25 mouse cellular contexts compared by ENCODE assay signal in the genomic region with DNA sequence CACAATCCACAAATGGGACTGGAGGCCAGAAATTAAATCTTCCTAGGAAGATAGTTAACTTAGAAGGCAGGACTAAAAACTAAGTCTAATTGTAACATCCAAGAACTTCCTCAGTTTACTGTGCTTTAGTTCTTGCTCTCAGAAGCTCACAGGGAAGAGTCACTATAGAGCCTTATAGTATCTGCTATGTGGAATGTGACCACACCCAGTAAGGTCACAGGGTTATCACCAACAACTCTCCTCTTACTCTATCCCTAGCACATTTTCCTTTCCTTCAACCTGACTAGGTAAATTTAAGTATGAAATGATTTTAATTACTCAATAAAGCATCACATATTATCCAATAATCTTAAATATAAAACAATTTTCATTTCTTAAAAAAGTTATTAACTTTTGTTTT. TPM values are rescaled to one million over a fixed set of nuclear protein-coding genes. Genes with fewer than 3 reads are reported as not detected.
DNase-seq lines count a peak whose midpoint lies in the region; ATAC-seq lines count a peak whose summit lies in the region.
"Had no signal": no experiment of that assay in that cellular context is flagged by ENCODE, and none has a peak within 500 bp of the region (broad histone marks: within the 10 kb centered on the region; RNA-seq: fewer than 3 reads in every experiment).

No protein-coding gene starts in this region.

- H3K27me3 ChIP-seq in liver, embryonic 12.5 days (replicated peaks), result no peaks in the 10 kb centered on the region
- no peaks in the 10 kb centered on the region for H3K27me3 ChIP-seq in liver, embryonic 13.5 days
- no peaks in the 10 kb centered on the region for H3K27me3 ChIP-seq in hindbrain, embryonic 13.5 days
- H3K27me3 ChIP-seq in hindbrain, embryonic 14.5 days (ENCODE audit: control insufficient read depth, insufficient read depth, low read length), result no peaks in the 10 kb centered on the region
- H3K27me3 ChIP-seq: embryonic facial prominence, embryonic 13.5 days; embryonic facial prominence, embryonic 15.5 days; forebrain, embryonic 12.5 days; forebrain, embryonic 15.5 days; Patski had no signal

- H3K27ac ChIP-seq in liver, embryonic 12.5 days, result no peak overlapping the region
- H3K27ac ChIP-seq in liver, embryonic 13.5 days, result no peak overlapping the region
- no peak overlapping the region for H3K27ac ChIP-seq in hindbrain, embryonic 13.5 days
- no peak overlapping the region for H3K27ac ChIP-seq in hindbrain, embryonic 14.5 days
- H3K27ac ChIP-seq: embryonic facial prominence, embryonic 13.5 days; embryonic facial prominence, embryonic 15.5 days; forebrain, embryonic 10.5 days; forebrain, embryonic 12.5 days; forebrain, embryonic 15.5 days had no signal

- peak; percentile 64; the same call in 1 of the 2 replicates for ATAC-seq in liver, embryonic 12.5 days
- peak; percentile 78 for ATAC-seq in liver, embryonic 13.5 days (ENCODE audit: low read depth)
- ATAC-seq in hindbrain, embryonic 13.5 days (ENCODE audit: low FRiP score), result no peak
- ATAC-seq in hindbrain, embryonic 14.5 days (ENCODE audit: low FRiP score), result no peak
- ATAC-seq: forebrain, embryonic 15.5 days; forebrain, postnatal 0 days had no signal

- peaks cover 92% of the 10 kb centered on the region for H3K36me3 ChIP-seq in liver, embryonic 12.5 days
- peaks cover 76% of the 10 kb centered on the region for H3K36me3 ChIP-seq in liver, embryonic 13.5 days
- peaks cover 31% of the 10 kb centered on the region for H3K36me3 ChIP-seq in hindbrain, embryonic 13.5 days
- H3K36me3 ChIP-seq in hindbrain, embryonic 14.5 days (replicated peaks; ENCODE audit: control insufficient read depth, insufficient read depth), result peaks cover 69% of the 10 kb centered on the region

- no peak for DNase-seq in liver
- DNase-seq in R1 (ENCODE audit: low read depth, low spot score), result peak; percentile 10
- no peak for DNase-seq in liver, embryonic 13.5 days
- no peak for DNase-seq in cerebellum, adult 8-10 months
- no peak for DNase-seq in hindbrain, embryonic 14.5 days (ENCODE audit: low spot score)
- DNase-seq: adrenal gland, adult 8-10 months; adrenal gland, postnatal 14 days; adrenal gland, postnatal 36 days; cerebellum, adult 11-12 months; cerebellum, adult 2 months; cerebellum, adult 9-11 months; cerebellum, postnatal 14 days; cerebellum, postnatal 36 days; embryo, embryonic 11 days; forebrain, postnatal 0 days had no signal

- H3K9me3 ChIP-seq in liver, embryonic 12.5 days (replicated peaks), result no peaks in the 10 kb centered on the region
- no peaks in the 10 kb centered on the region for H3K9me3 ChIP-seq in liver, embryonic 13.5 days (replicated peaks)
- H3K9me3 ChIP-seq in hindbrain, embryonic 13.5 days, result no peaks in the 10 kb centered on the region
- H3K9me3 ChIP-seq in hindbrain, embryonic 14.5 days (ENCODE audit: control insufficient read depth, low read length), result no peaks in the 10 kb centered on the region
- H3K9me3 ChIP-seq: embryonic facial prominence, embryonic 13.5 days; embryonic facial prominence, embryonic 15.5 days; forebrain, embryonic 10.5 days; forebrain, embryonic 12.5 days; forebrain, embryonic 15.5 days; G1E had no signal

- H3K4me3 ChIP-seq in liver, embryonic 12.5 days, result no peak overlapping the region
- no peak overlapping the region for H3K4me3 ChIP-seq in liver, embryonic 13.5 days (replicated peaks)
- H3K4me3 ChIP-seq in hindbrain, embryonic 13.5 days, result no peak overlapping the region
- no peak overlapping the region for H3K4me3 ChIP-seq in hindbrain, embryonic 14.5 days (replicated peaks; ENCODE audit: low read length)
- H3K4me3 ChIP-seq: embryonic facial prominence, embryonic 13.5 days; embryonic facial prominence, embryonic 15.5 days; erythroblast, embryonic 14.5 days; forebrain, embryonic 10.5 days; forebrain, embryonic 12.5 days; forebrain, embryonic 15.5 days had no signal

- H3K4me1 ChIP-seq in liver, embryonic 12.5 days, result peaks cover 35% of the 10 kb centered on the region
- H3K4me1 ChIP-seq in liver, embryonic 13.5 days (replicated peaks), result peaks cover 36% of the 10 kb centered on the region
- H3K4me1 ChIP-seq in hindbrain, embryonic 13.5 days (replicated peaks), result no peaks in the 10 kb centered on the region
- no peaks in the 10 kb centered on the region for H3K4me1 ChIP-seq in hindbrain, embryonic 14.5 days (replicated peaks; ENCODE audit: control insufficient read depth, insufficient read depth, low read length)
- H3K4me1 ChIP-seq: embryonic facial prominence, embryonic 13.5 days; embryonic facial prominence, embryonic 15.5 days; forebrain, embryonic 10.5 days; forebrain, embryonic 12.5 days; forebrain, embryonic 15.5 days had no signal

- H3K9ac ChIP-seq in liver, embryonic 12.5 days, result no peak overlapping the region
- H3K9ac ChIP-seq in liver, embryonic 13.5 days, result no peak overlapping the region
- no peak overlapping the region for H3K9ac ChIP-seq in hindbrain, embryonic 13.5 days
- no peak overlapping the region for H3K9ac ChIP-seq in hindbrain, embryonic 14.5 days
- H3K9ac ChIP-seq: embryonic facial prominence, embryonic 13.5 days; embryonic facial prominence, embryonic 15.5 days; forebrain, embryonic 12.5 days; forebrain, embryonic 15.5 days; forebrain, postnatal 0 days had no signal

- no peak overlapping the region for H3K4me2 ChIP-seq in liver, embryonic 12.5 days
- H3K4me2 ChIP-seq in liver, embryonic 13.5 days, result no peak overlapping the region
- no peak overlapping the region for H3K4me2 ChIP-seq in hindbrain, embryonic 13.5 days
- H3K4me2 ChIP-seq in hindbrain, embryonic 14.5 days (replicated peaks), result no peak overlapping the region
- H3K4me2 ChIP-seq: embryonic facial prominence, embryonic 13.5 days; embryonic facial prominence, embryonic 15.5 days; forebrain, embryonic 12.5 days; forebrain, embryonic 15.5 days had no signal

RNA-seq across cellular contexts. Expression of gene Ezh2, which starts 34.7 kb away (rescaled TPM):
- 75.9 and 78.7 TPM in 2 replicates for polyA plus RNA-seq in liver, embryonic 12.5 days (2016; fragmentation: Nextera tagmentation; extraction: Ambion mirVana)
- polyA plus RNA-seq in liver, embryonic 13.5 days (2015; fragmentation: Nextera tagmentation; extraction: Ambion mirVana), result 66.7 and 76.5 TPM in 2 replicates
- polyA plus RNA-seq in hindbrain, embryonic 13.5 days (2015; fragmentation: Nextera tagmentation; extraction: Ambion mirVana), result 102 and 108 TPM in 2 replicates
- 51.2 and 55.1 TPM in 2 replicates for polyA plus RNA-seq in hindbrain, embryonic 14.5 days (2014; fragmentation: Nextera tagmentation; extraction: Ambion mirVana)

Comparison
In these comparisons a context has a peak if more than half of its experiments do, and no peak if none do; other contexts are left out.
1. ATAC-seq: peak in liver, embryonic 12.5 days (single experiment) and liver, embryonic 13.5 days (single experiment); none in hindbrain, embryonic 13.5 days (single experiment) and hindbrain, embryonic 14.5 days (single experiment).